Comparison of ENCODE assay signal across 27 mouse cellular contexts in the genomic region with DNA sequence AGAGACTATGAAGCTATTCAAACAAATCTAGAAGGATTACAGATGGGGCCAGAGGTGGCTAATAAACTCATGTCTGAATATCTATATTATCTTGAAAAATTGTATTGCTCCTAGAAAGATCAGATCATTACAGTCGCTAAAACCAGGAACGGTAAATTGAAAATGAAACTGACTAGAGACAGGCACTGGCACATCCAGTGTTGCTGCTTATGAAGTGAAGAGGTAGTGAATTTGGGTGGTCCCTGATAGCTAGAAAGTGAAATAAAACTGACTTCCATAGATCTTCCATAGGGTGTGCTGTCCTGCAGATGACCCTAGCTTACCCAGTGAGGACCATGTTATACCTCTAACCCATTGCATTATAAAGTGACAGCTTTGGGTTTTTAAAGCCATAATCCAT.
DNase-seq lines count a peak whose midpoint lies in the region; ATAC-seq and TF ChIP-seq lines count a peak whose summit lies in the region.
"Had no signal": no experiment of that assay in that cellular context is flagged by ENCODE, and none has a peak within 500 bp of the region (broad histone marks: within the 10 kb centered on the region; RNA-seq: fewer than 3 reads in every experiment).

No protein-coding gene starts in this region.

- no peaks in the 10 kb centered on the region for H3K36me3 ChIP-seq in G1E (replicated peaks)
- H3K36me3 ChIP-seq: embryonic facial prominence, embryonic 12.5 days; embryonic facial prominence, embryonic 15.5 days; heart, embryonic 12.5 days; heart, embryonic 15.5 days; hindbrain, embryonic 12.5 days; hindbrain, embryonic 15.5 days had no signal

- peak overlapping the region; percentile 49; the same call in 1 of the 2 replicates for H3K4me3 ChIP-seq in G1E (ENCODE audit: low read depth, low read length)
- H3K4me3 ChIP-seq: embryonic facial prominence, embryonic 12.5 days; embryonic facial prominence, embryonic 15.5 days; gastrocnemius, adult 2 months; heart, embryonic 12.5 days; heart, embryonic 15.5 days; hindbrain, embryonic 12.5 days; hindbrain, embryonic 15.5 days had no signal

- peaks cover 12% of the 10 kb centered on the region for H3K4me1 ChIP-seq in G1E (ENCODE audit: insufficient read depth, low read depth, low read length)
- H3K4me1 ChIP-seq: embryonic facial prominence, embryonic 12.5 days; embryonic facial prominence, embryonic 15.5 days; heart, embryonic 12.5 days; heart, embryonic 15.5 days; hindbrain, embryonic 12.5 days; hindbrain, embryonic 15.5 days had no signal

- no peak for TF ChIP-seq CTCF in G1E (IDR thresholded peaks at IDR 0.05; ENCODE audit: low read depth, low read length)

- peak; percentile 42 for ATAC-seq in G1E (ENCODE audit: extremely low read depth, insufficient number of reproducible peaks, low FRiP score, poor library complexity, severe bottlenecking)
- peak; percentile 68 for ATAC-seq in granulocyte monocyte progenitor cell, adult 5-6 weeks (replicated peaks; ENCODE audit: poor library complexity, severe bottlenecking)
- ATAC-seq in megakaryocyte progenitor cell, adult 5-6 weeks (replicated peaks; ENCODE audit: poor library complexity), result peak; percentile 70
- ATAC-seq: activated CD4-positive, CD25-positive, alpha-beta regulatory T cell, adult 4 months; forebrain, embryonic 14.5 days; forebrain, postnatal 0 days had no signal

- DNase-seq in G1E (ENCODE audit: low spot score), result no peak
- DNase-seq in spleen, postnatal 14 days (ENCODE audit: low spot score in 2 of 2), result no peak
- no peak for DNase-seq in adrenal gland, adult 18-20 months (ENCODE audit: low spot score in 2 of 2)
- DNase-seq in ovary, postnatal 10 days (ENCODE audit: low spot score), result no peak
- DNase-seq: adrenal gland, postnatal 10 days; adrenal gland, postnatal 36 days; B cell, adult 2 months; cerebellum, adult 18-20 months; cerebellum, adult 9-10 months; cerebellum, postnatal 14 days; forebrain, postnatal 0 days; gastrocnemius, adult 2 months; gastrocnemius, postnatal 14 days; heart, adult 18-20 months; heart, postnatal 10 days; heart, postnatal 36 days had no signal

- H3K27me3 ChIP-seq in G1E (ENCODE audit: insufficient read depth, low read length), result no peaks in the 10 kb centered on the region
- H3K27me3 ChIP-seq: CH12.LX; embryonic facial prominence, embryonic 12.5 days; embryonic facial prominence, embryonic 15.5 days; heart, embryonic 12.5 days; heart, embryonic 15.5 days; hindbrain, embryonic 12.5 days; hindbrain, embryonic 15.5 days had no signal

- no peaks in the 10 kb centered on the region for H3K9me3 ChIP-seq in G1E (replicated peaks)
- H3K9me3 ChIP-seq: embryonic facial prominence, embryonic 12.5 days; embryonic facial prominence, embryonic 15.5 days; heart, embryonic 12.5 days; heart, embryonic 15.5 days; hindbrain, embryonic 12.5 days; hindbrain, embryonic 15.5 days had no signal
